Mouse (Mus musculus) midbrain, embryonic 10.5 days (tissue): ENCODE measurements at regions not wholly inside any gene's neighbourhood (a gene's known extent, or its start where the extent isn't known, plus 50 kb on each side); places are given as distances from the start of the nearest gene placed in this dataset.

ENCODE experiments used
- DNase-seq: peaks from one replicate; pipeline ENCODE4 v3.0.0-alpha.2; 2017; ENCODE audit warnings: low spot score
- H3K27ac ChIP-seq: fragments of 300-500 bp; sonication (generic); replicated peaks from 2 replicates; pipeline ENCODE4 v1.5.1; 2016; ENCODE audit warnings: mild to moderate bottlenecking
- H3K27me3 ChIP-seq: fragments of 300-500 bp; sonication (generic); 2 replicates; pipeline ENCODE4 v1.6.1; 2016; ENCODE audit warnings: low read depth, mild to moderate bottlenecking; ENCODE audit not compliant: poor library complexity, severe bottlenecking
- H3K36me3 ChIP-seq: fragments of 300-500 bp; sonication (generic); 2 replicates; pipeline ENCODE4 v1.6.1; 2016; ENCODE audit warnings: mild to moderate bottlenecking, moderate library complexity
- H3K4me1 ChIP-seq: fragments of 300-500 bp; sonication (generic); 2 replicates; pipeline ENCODE4 v1.6.1; 2016
- H3K4me3 ChIP-seq: fragments of 300-500 bp; sonication (generic); 2 replicates; pipeline ENCODE4 v1.5.1; 2016; ENCODE audit warnings: mild to moderate bottlenecking, moderate library complexity
- H3K9me3 ChIP-seq: fragments of 300-500 bp; sonication (generic); replicated peaks from 2 replicates; pipeline ENCODE4 v1.6.1; 2016; ENCODE audit warnings: mild to moderate bottlenecking
- WGBS: fragments of 180-500 bp; shearing (Covaris S2); methylation state at CpG from one replicate; pipeline ENCODE4 v1.1.7; 2016; 5-methylcytosine and 5-hydroxymethylcytosine counted together

GRCm38 (mm10) chr14:25311475-25311874 is 147.5 kb upstream of the Zmiz1 start:
- no peaks in the 10 kb centered on the region for H3K9me3 ChIP-seq
- no peak overlapping the region for H3K4me3 ChIP-seq
- H3K4me1 ChIP-seq, result peaks cover 48% of the 10 kb centered on the region
- DNase-seq, result no peak
- H3K27ac ChIP-seq, result peak overlapping the region; percentile 74
- H3K27me3 ChIP-seq, result peaks cover 36% of the 10 kb centered on the region
- 86% methylated on average over 3 of the region's 3 CpGs for WGBS
- no peaks in the 10 kb centered on the region for H3K36me3 ChIP-seq

GRCm38 (mm10) chr14:25312135-25312534 is 146.8 kb upstream of the Zmiz1 start:
- Histone ChIP-seq H3K4me1 (peaks cover 48% of the 10 kb centered on the region), H3K27ac (peak overlapping the region; percentile 74), H3K36me3 (no peaks in the 10 kb centered on the region), H3K27me3 (peaks cover 35% of the 10 kb centered on the region), H3K9me3 (no peaks in the 10 kb centered on the region), H3K4me3 (no peak overlapping the region)
- 37% methylated on average over 7 of the region's 7 CpGs for WGBS
- no peak for DNase-seq

- Histone ChIP-seq H3K27me3 (peaks cover 27% of the 10 kb centered on the region), H3K9me3 (no peaks in the 10 kb centered on the region), H3K36me3 (no peaks in the 10 kb centered on the region), H3K4me1 (peaks cover 50% of the 10 kb centered on the region), H3K4me3 (no peak overlapping the region), H3K27ac (peak overlapping the region; percentile 74)
- WGBS, result 89% methylated on average over 6 of the region's 6 CpGs
- DNase-seq, result no peak
These were observed 146.1 kb upstream of the Zmiz1 start for GRCm38 (mm10) chr14:25312814-25313426.

- H3K27ac ChIP-seq, result peak overlapping the region; percentile 74
- H3K4me3 ChIP-seq, result no peak overlapping the region
- H3K36me3 ChIP-seq, result no peaks in the 10 kb centered on the region
- H3K9me3 ChIP-seq, result no peaks in the 10 kb centered on the region
- WGBS, result 83% methylated on average over 4 of the region's 4 CpGs
- DNase-seq, result no peak
- H3K4me1 ChIP-seq, result peaks cover 56% of the 10 kb centered on the region
- H3K27me3 ChIP-seq, result peaks cover 29% of the 10 kb centered on the region
These were observed 145.2 kb upstream of the Zmiz1 start for GRCm38 (mm10) chr14:25313693-25314240.

GRCm38 (mm10) chr14:25316491-25316890 is 142.5 kb upstream of the Zmiz1 start:
- no peak overlapping the region for H3K4me3 ChIP-seq
- peaks cover 59% of the 10 kb centered on the region for H3K4me1 ChIP-seq
- 92% methylated on average over 5 of the region's 5 CpGs for WGBS
- no peaks in the 10 kb centered on the region for H3K9me3 ChIP-seq
- H3K36me3 ChIP-seq, result no peaks in the 10 kb centered on the region
- H3K27me3 ChIP-seq, result peaks cover 45% of the 10 kb centered on the region
- peak overlapping the region; percentile 93 for H3K27ac ChIP-seq
- no peak for DNase-seq

- DNase-seq, result peak; percentile 94
- Histone ChIP-seq H3K4me3 (peak overlapping the region; percentile 47), H3K27me3 (peaks cover 45% of the 10 kb centered on the region), H3K27ac (peak overlapping the region; percentile 93), H3K9me3 (no peaks in the 10 kb centered on the region), H3K36me3 (no peaks in the 10 kb centered on the region), H3K4me1 (peaks cover 54% of the 10 kb centered on the region)
- WGBS, result under 1% methylated on average over 37 of the region's 37 CpGs
These were observed 141.1 kb upstream of the Zmiz1 start for GRCm38 (mm10) chr14:25317680-25318471.

GRCm38 (mm10) chr14:25318909-25319308 is 140.1 kb upstream of the Zmiz1 start:
- no peak for DNase-seq

GRCm38 (mm10) chr14:25320141-25320540 is 138.8 kb upstream of the Zmiz1 start:
- Histone ChIP-seq H3K27ac (peak overlapping the region; percentile 93), H3K27me3 (peaks cover 39% of the 10 kb centered on the region; the same call in 1 of the 2 replicates), H3K4me1 (peaks cover 58% of the 10 kb centered on the region), H3K36me3 (no peaks in the 10 kb centered on the region), H3K4me3 (no peak overlapping the region), H3K9me3 (no peaks in the 10 kb centered on the region)
- DNase-seq, result no peak
- WGBS, result 70% methylated on average over 4 of the region's 4 CpGs

More at GRCm38 (mm10) chr14:25318909-25319308, 140.1 kb upstream of the Zmiz1 start:
- Histone ChIP-seq H3K4me3 (no peak overlapping the region), H3K4me1 (peaks cover 64% of the 10 kb centered on the region), H3K9me3 (no peaks in the 10 kb centered on the region), H3K27ac (peak overlapping the region; percentile 93), H3K27me3 (peaks cover 39% of the 10 kb centered on the region), H3K36me3 (no peaks in the 10 kb centered on the region)
- WGBS, result 56% methylated on average over 12 of the region's 12 CpGs

- DNase-seq, result no peak
- Histone ChIP-seq H3K4me1 (peaks cover 33% of the 10 kb centered on the region), H3K36me3 (no peaks in the 10 kb centered on the region), H3K27me3 (peaks cover 24% of the 10 kb centered on the region; the same call in 1 of the 2 replicates), H3K27ac (peak overlapping the region; percentile 57; the same call in 1 of the 2 replicates), H3K9me3 (no peaks in the 10 kb centered on the region), H3K4me3 (no peak overlapping the region)
- WGBS, result 84% methylated on average over 6 of the region's 6 CpGs
These were observed 135.2 kb upstream of the Zmiz1 start for GRCm38 (mm10) chr14:25323542-25324484.

- no peak overlapping the region for H3K4me3 ChIP-seq
- no peaks in the 10 kb centered on the region for H3K9me3 ChIP-seq
- 0 out of 2 replicates have a peak, but pooled peaks cover 6% of the 10 kb centered on the region for H3K27me3 ChIP-seq
- WGBS, result 92% methylated on average over 3 of the region's 3 CpGs
- no peak overlapping the region for H3K27ac ChIP-seq
- no peaks in the 10 kb centered on the region for H3K36me3 ChIP-seq
- no peak for DNase-seq
- peaks cover 17% of the 10 kb centered on the region; the same call in 1 of the 2 replicates for H3K4me1 ChIP-seq
These were observed 133.1 kb upstream of the Zmiz1 start for GRCm38 (mm10) chr14:25325887-25326286.

GRCm38 (mm10) chr14:25328230-25328629 is 130.8 kb upstream of the Zmiz1 start:
- no peaks in the 10 kb centered on the region for H3K36me3 ChIP-seq
- H3K4me1 ChIP-seq, result peaks cover 12% of the 10 kb centered on the region; the same call in 1 of the 2 replicates
- no peaks in the 10 kb centered on the region for H3K27me3 ChIP-seq
- no peak for DNase-seq
- no peak overlapping the region for H3K4me3 ChIP-seq
- no peak overlapping the region; the same call in 1 of the 2 replicates for H3K27ac ChIP-seq
- 82% methylated on average over 5 of the region's 5 CpGs for WGBS
- no peaks in the 10 kb centered on the region for H3K9me3 ChIP-seq

- no peak for DNase-seq
- Histone ChIP-seq H3K27ac (no peak overlapping the region), H3K9me3 (peaks cover 8% of the 10 kb centered on the region), H3K4me3 (no peak overlapping the region), H3K27me3 (no peaks in the 10 kb centered on the region), H3K36me3 (no peaks in the 10 kb centered on the region), H3K4me1 (peaks cover 16% of the 10 kb centered on the region)
- WGBS, result 89% methylated on average over 2 of the region's 2 CpGs
These were observed 124.8 kb upstream of the Zmiz1 start for GRCm38 (mm10) chr14:25334186-25334585.
